Mouse (Mus musculus) liver, embryonic 16.5 days (tissue): ENCODE results near the gene Matn4. TPM values are rescaled to one million over a fixed set of nuclear protein-coding genes. Genes with fewer than 3 reads are reported as not detected.

Source experiments
- ATAC-seq: fragments of 200-750 bp; cut with Nextera tagmentation; 2 replicates; pipeline ENCODE4 v1.8.0; 2017; ENCODE audit warnings: low read depth, mild to moderate bottlenecking, moderate number of reproducible peaks, moderate library complexity
- H3K27ac ChIP-seq: fragments of 300-500 bp; sonication (generic); 2 replicates; pipeline ENCODE4 v1.5.1; 2014; ENCODE audit warnings: mild to moderate bottlenecking, low read length
- H3K27me3 ChIP-seq: fragments of 300-500 bp; sonication (generic); 2 replicates; pipeline ENCODE4 v1.6.1; 2014; ENCODE audit warnings: low read depth, low read length, mixed read lengths; ENCODE audit not compliant: control insufficient read depth, insufficient read depth
- H3K36me3 ChIP-seq: fragments of 300-500 bp; sonication (generic); 2 replicates; pipeline ENCODE4 v1.6.1; 2014; ENCODE audit warnings: mild to moderate bottlenecking; ENCODE audit not compliant: control insufficient read depth, insufficient read depth
- H3K4me1 ChIP-seq: fragments of 300-500 bp; sonication (generic); 2 replicates; pipeline ENCODE4 v1.6.1; 2014; ENCODE audit warnings: low read depth, low read length, mixed read lengths; ENCODE audit not compliant: control insufficient read depth
- H3K4me2 ChIP-seq: fragments of 300-500 bp; sonication (generic); 2 replicates; pipeline ENCODE4 v1.6.1; 2014; ENCODE audit warnings: low read depth, low read length, mixed read lengths
- H3K4me3 ChIP-seq: fragments of 300-500 bp; sonication (generic); 2 replicates; pipeline ENCODE4 v1.5.1; 2014; ENCODE audit warnings: low read depth, mild to moderate bottlenecking, low read length
- H3K9ac ChIP-seq: fragments of 300-500 bp; sonication (generic); 2 replicates; pipeline ENCODE4 v1.6.1; 2014; ENCODE audit warnings: low read depth, low read length
- H3K9me3 ChIP-seq: fragments of 300-500 bp; sonication (generic); replicated peaks from 2 replicates; pipeline ENCODE4 v1.6.1; 2016; ENCODE audit warnings: low read length; ENCODE audit not compliant: control insufficient read depth
- WGBS: fragments of 180-500 bp; shearing (Covaris S2); extraction: QIAGEN DNeasy Blood & Tissue Kit; methylation state at CpG from one replicate; pipeline ENCODE4 v1.1.7; 2014; ENCODE audit not compliant: insufficient replicate concordance; 5-methylcytosine and 5-hydroxymethylcytosine counted together
- polyA plus RNA-seq: library from polyadenylated mRNA; unstranded; fragments of >200 nt; fragmentation: Nextera tagmentation; extraction: Ambion mirVana; gene quantifications from 2 replicates; pipeline ENCODE4 v1.2.1, GENCODE M21; 2015

Gene Matn4
- polyA plus RNA-seq: 0.09 and 0.12 TPM in 2 replicates

- no peak within 1 kb of the TSS for H3K9ac ChIP-seq
- peak within 1 kb of the TSS; percentile 9; the same call in 1 of the 2 replicates for H3K4me2 ChIP-seq
- H3K27me3 ChIP-seq: peaks cover 89% of the 10 kb centered on the region
- no peaks in the 10 kb centered on the region for H3K9me3 ChIP-seq
- ATAC-seq: no peak
- H3K36me3 ChIP-seq: no peaks in the 10 kb centered on the region
- no peak within 1 kb of the TSS for H3K27ac ChIP-seq
- no peak within 1 kb of the TSS for H3K4me3 ChIP-seq
- WGBS: 12% methylated on average over 9 of the region's 9 CpGs
- no peaks in the 10 kb centered on the region for H3K4me1 ChIP-seq
Observed at GRCm38 (mm10) chr2:164405060-164405459, at the start of gene Matn4. Matn4 (minus strand) TSS chr2:164405160.

DNA sequence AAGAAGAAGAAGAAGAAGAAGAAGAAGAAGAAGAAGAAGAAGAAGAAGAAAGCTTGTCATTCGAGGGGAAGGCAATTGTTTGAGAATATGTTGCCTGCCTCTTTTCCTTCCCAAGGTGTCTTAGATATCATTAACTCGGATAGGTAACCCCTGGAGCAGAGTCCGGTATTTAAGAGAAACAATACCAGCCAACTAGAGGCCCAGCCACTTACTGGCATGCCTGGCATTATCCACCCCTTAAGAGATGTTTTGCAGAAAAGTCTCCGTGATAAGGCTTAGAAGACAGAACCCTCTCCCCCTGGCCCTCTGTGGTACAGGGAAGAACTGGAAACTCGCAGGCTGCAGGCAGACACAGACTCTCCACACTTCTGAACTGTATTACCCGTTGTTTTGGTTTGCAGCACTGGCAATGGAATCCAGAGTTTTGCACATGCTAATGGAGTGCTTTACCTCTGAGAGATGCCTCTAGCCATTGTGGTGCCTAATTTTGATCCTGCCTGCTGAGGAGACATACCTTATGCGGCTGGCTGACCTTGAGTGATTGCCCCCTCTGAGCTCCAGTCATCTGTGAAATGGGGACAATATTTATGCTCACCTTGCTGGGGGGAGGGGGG lies 49.0 kb upstream of the Matn4 start:
- Histone ChIP-seq H3K9me3 (no peaks in the 10 kb centered on the region), H3K4me2 (no peak overlapping the region), H3K27ac (no peak overlapping the region), H3K9ac (no peak overlapping the region), H3K4me1 (no peaks in the 10 kb centered on the region; the same call in none of the 2 replicates), H3K4me3 (no peak overlapping the region), H3K36me3 (no peaks in the 10 kb centered on the region), H3K27me3 (no peaks in the 10 kb centered on the region)
- no peak for ATAC-seq
- 51% methylated on average over 7 of the region's 7 CpGs for whole genome bisulfite sequencing

GRCm38 (mm10) chr2:164453047-164453757 lies 48.2 kb upstream of the Matn4 start:
- WGBS: 55% methylated on average over 14 of the region's 14 CpGs
- H3K4me1 ChIP-seq: no peaks in the 10 kb centered on the region; the same call in none of the 2 replicates
- H3K36me3 ChIP-seq: no peaks in the 10 kb centered on the region
- no peak overlapping the region for H3K4me2 ChIP-seq
- no peaks in the 10 kb centered on the region for H3K27me3 ChIP-seq
- H3K9ac ChIP-seq: no peak overlapping the region
- no peak overlapping the region for H3K4me3 ChIP-seq
- ATAC-seq: no peak
- no peaks in the 10 kb centered on the region for H3K9me3 ChIP-seq
- no peak overlapping the region for H3K27ac ChIP-seq

DNA sequence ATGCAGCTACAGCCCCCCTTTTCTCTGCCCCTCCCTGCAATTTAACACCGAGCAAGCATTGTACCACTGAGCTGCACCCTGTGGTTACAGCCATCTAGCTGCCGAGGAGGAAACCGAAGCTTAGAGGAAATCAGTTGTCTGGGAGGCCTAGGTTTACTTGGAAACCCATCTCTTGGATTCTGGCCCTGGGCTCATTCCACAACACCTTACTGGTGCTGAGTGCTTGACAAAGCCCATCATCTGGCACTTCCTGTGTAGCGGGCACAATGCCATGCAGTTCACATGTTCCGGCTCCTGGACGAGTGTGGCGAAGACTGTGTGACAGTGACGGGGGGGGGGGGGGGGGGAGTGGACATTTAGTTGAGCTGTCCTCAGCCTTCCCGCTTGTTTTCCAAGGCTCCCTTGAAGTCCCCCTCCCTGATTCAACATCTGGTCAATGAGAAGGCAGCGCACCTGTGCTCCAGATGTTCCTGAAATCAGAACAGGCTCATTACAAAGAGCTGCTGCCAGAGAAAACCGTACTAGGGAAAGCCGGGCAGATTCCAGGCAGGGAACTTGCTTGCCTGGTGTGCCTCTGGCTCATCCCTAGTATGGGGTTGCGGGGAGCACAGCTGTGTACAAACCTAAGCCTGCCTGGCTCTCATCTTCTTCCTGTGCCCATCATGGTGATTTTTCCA lies 47.2 kb upstream of the Matn4 start:
- H3K4me2 ChIP-seq: no peak overlapping the region
- H3K4me3 ChIP-seq: no peak overlapping the region
- ATAC-seq: no peak
- H3K36me3 ChIP-seq: no peaks in the 10 kb centered on the region
- no peaks in the 10 kb centered on the region; the same call in none of the 2 replicates for H3K4me1 ChIP-seq
- no peaks in the 10 kb centered on the region for H3K9me3 ChIP-seq
- WGBS: 47% methylated on average over 12 of the region's 13 CpGs
- no peak overlapping the region for H3K27ac ChIP-seq
- H3K27me3 ChIP-seq: no peaks in the 10 kb centered on the region
- H3K9ac ChIP-seq: no peak overlapping the region

GRCm38 (mm10) chr2:164449341-164450042 lies 44.5 kb upstream of the Matn4 start:
- H3K27ac ChIP-seq: no peak overlapping the region
- no peak overlapping the region for H3K4me2 ChIP-seq
- H3K9ac ChIP-seq: no peak overlapping the region
- no peaks in the 10 kb centered on the region; the same call in 1 of the 2 replicates for H3K4me1 ChIP-seq
- no peaks in the 10 kb centered on the region for H3K36me3 ChIP-seq
- no peaks in the 10 kb centered on the region for H3K9me3 ChIP-seq
- no peak overlapping the region for H3K4me3 ChIP-seq
- WGBS: 70% methylated on average over 14 of the region's 14 CpGs
- no peaks in the 10 kb centered on the region for H3K27me3 ChIP-seq
- ATAC-seq: no peak

DNA sequence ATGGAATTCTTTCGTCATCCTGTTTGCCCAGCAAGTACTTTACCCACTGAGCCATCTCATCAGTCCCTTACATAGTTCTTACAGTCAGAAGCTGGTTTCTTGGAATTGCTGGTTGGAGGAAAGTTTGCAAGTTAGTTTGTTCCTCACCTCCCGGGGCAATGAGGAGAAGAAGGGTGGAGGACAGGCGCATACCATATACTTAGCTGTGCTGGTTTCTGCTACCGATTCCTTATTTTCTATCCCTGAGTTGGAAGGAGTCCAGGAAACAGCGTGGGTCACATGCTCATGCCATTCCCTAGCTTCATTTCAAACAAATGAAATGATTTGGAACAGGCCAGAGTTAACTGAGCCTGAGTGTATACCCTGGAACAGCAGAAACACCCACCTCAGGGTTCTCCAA lies 44.0 kb upstream of the Matn4 start:
- H3K9me3 ChIP-seq: no peaks in the 10 kb centered on the region
- peaks cover under 1% of the 10 kb centered on the region; the same call in 1 of the 2 replicates for H3K27me3 ChIP-seq
- ATAC-seq: no peak
- H3K9ac ChIP-seq: no peak overlapping the region
- no peak overlapping the region for H3K4me2 ChIP-seq
- no peak overlapping the region for H3K4me3 ChIP-seq
- no peaks in the 10 kb centered on the region for H3K36me3 ChIP-seq
- WGBS: 56% methylated on average over 5 of the region's 5 CpGs
- H3K4me1 ChIP-seq: no peaks in the 10 kb centered on the region; the same call in 1 of the 2 replicates
- H3K27ac ChIP-seq: no peak overlapping the region

DNA sequence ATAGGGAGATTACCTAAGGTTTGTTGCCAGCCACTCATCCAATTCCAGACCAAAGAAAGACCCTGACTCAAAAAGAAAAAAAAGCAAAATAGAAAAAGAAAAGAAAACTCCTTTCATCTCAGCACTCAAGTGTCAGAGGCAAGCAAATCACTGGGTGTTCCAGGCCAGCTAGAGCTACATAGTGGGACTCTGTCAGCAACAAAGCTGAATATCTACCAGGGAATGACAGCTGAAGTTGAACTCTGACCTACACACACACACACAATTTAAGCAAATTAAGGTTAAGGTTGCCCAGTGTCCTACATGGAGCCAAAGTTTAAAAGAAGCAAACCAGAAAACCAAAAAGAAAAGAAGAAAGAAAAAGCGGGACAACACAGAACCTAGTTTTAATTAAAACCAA lies 43.2 kb upstream of the Matn4 start:
- Histone ChIP-seq H3K27ac (no peak overlapping the region), H3K27me3 (peaks cover 8% of the 10 kb centered on the region), H3K4me3 (no peak overlapping the region), H3K4me2 (no peak overlapping the region), H3K9me3 (no peaks in the 10 kb centered on the region), H3K4me1 (no peaks in the 10 kb centered on the region; the same call in none of the 2 replicates), H3K36me3 (no peaks in the 10 kb centered on the region), H3K9ac (no peak overlapping the region)
- no peak for ATAC-seq
- 58% methylated on average over 1 of the region's 1 CpGs for WGBS

DNA sequence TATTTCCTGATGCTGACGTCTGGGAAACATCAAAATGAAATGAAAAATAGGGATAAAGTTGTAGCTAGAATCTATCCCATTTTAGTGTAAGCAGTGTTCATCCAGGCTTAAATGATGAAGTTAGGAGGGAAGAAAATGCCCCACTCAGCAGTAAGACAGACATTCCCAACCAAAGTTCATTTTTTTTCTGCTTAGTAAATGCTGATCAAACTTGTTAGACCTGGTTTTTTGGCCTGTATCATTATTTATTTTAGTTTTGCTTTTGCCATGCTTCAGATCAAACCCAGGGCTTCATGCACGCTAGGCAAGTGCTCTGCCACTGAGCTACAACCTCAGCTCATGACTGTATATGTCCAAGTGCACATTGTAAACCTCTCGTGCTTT lies 41.1 kb upstream of the Matn4 start:
- ATAC-seq: no peak
- Histone ChIP-seq H3K9me3 (no peaks in the 10 kb centered on the region), H3K4me1 (no peaks in the 10 kb centered on the region; the same call in none of the 2 replicates), H3K27ac (no peak overlapping the region), H3K4me2 (no peak overlapping the region), H3K4me3 (no peak overlapping the region), H3K9ac (no peak overlapping the region), H3K36me3 (no peaks in the 10 kb centered on the region), H3K27me3 (peaks cover 21% of the 10 kb centered on the region)
- WGBS: 37% methylated on average over 3 of the region's 3 CpGs
